Mouse (Mus musculus) limb, embryonic 13.5 days (tissue): ENCODE measurements around the gene Gm9507. TPM values are rescaled to one million over a fixed set of nuclear protein-coding genes. Genes with fewer than 3 reads are reported as not detected.

Source experiments
- ATAC-seq: fragments of 200-750 bp; cut with Nextera tagmentation; 2 replicates; pipeline ENCODE4 v1.8.0; 2017; ENCODE audit warnings: low read depth, moderate number of reproducible peaks, moderate TSS enrichment; ENCODE audit not compliant: low FRiP score
- H3K27ac ChIP-seq: fragments of 300-500 bp; sonication (generic); 2 replicates; pipeline ENCODE4 v1.5.1; 2015; ENCODE audit warnings: inconsistent platforms, mild to moderate bottlenecking, moderate library complexity
- H3K27me3 ChIP-seq: fragments of 300-500 bp; sonication (generic); 2 replicates; pipeline ENCODE4 v1.6.1; 2015; ENCODE audit warnings: mild to moderate bottlenecking, inconsistent platforms
- H3K36me3 ChIP-seq: fragments of 300-500 bp; sonication (generic); 2 replicates; pipeline ENCODE4 v1.6.1; 2015; ENCODE audit warnings: inconsistent platforms, mild to moderate bottlenecking, moderate library complexity
- H3K4me1 ChIP-seq: fragments of 300-500 bp; sonication (generic); 2 replicates; pipeline ENCODE4 v1.6.1; 2015; ENCODE audit warnings: inconsistent platforms
- H3K4me2 ChIP-seq: fragments of 300-500 bp; sonication (generic); replicated peaks from 2 replicates; pipeline ENCODE4 v1.6.1; 2015; ENCODE audit warnings: inconsistent platforms, mild to moderate bottlenecking, moderate library complexity
- H3K4me3 ChIP-seq: fragments of 300-500 bp; sonication (generic); 2 replicates; pipeline ENCODE4 v1.5.1; 2015; ENCODE audit warnings: moderate library complexity, mild to moderate bottlenecking, inconsistent platforms
- H3K9ac ChIP-seq: fragments of 300-500 bp; sonication (generic); 2 replicates; pipeline ENCODE4 v1.6.1; 2015; ENCODE audit warnings: mild to moderate bottlenecking, inconsistent platforms
- H3K9me3 ChIP-seq: fragments of 300-500 bp; sonication (generic); 2 replicates; pipeline ENCODE4 v1.6.1; 2016; ENCODE audit warnings: inconsistent platforms
- WGBS: fragments of 180-500 bp; shearing (Covaris S2); methylation state at CpG from one replicate; pipeline ENCODE4 v1.1.7; 2015; 5-methylcytosine and 5-hydroxymethylcytosine counted together
- polyA plus RNA-seq: library from polyadenylated mRNA; unstranded; fragments of >200 nt; fragmentation: Nextera tagmentation; extraction: Ambion mirVana; gene quantifications from 2 replicates; pipeline ENCODE4 v1.2.1, GENCODE M21; 2015

The Gm9507 gene
- polyA plus RNA-seq, result not detected in 2 replicates

GRCm38 (mm10) chr10:77811743-77812142, at the start of gene Gm9507:
Gm9507 (minus strand) TSS chr10:77811843.
- H3K27ac ChIP-seq, result no peak within 1 kb of the TSS
- H3K4me1 ChIP-seq, result no peaks in the 10 kb centered on the region
- H3K9ac ChIP-seq, result no peak within 1 kb of the TSS
- H3K4me3 ChIP-seq, result no peak within 1 kb of the TSS
- 63% methylated on average over 5 of the region's 5 CpGs for WGBS
- peaks cover 8% of the 10 kb centered on the region; the same call in 1 of the 2 replicates for H3K9me3 ChIP-seq
- ATAC-seq, result no peak
- no peaks in the 10 kb centered on the region for H3K27me3 ChIP-seq
- no peaks in the 10 kb centered on the region for H3K36me3 ChIP-seq
- H3K4me2 ChIP-seq, result no peak within 1 kb of the TSS

- Histone ChIP-seq H3K4me1 (no peaks in the 10 kb centered on the region), H3K27ac (no peak within 1 kb of the TSS), H3K27me3 (no peaks in the 10 kb centered on the region), H3K9ac (no peak within 1 kb of the TSS), H3K36me3 (no peaks in the 10 kb centered on the region), H3K4me2 (no peak within 1 kb of the TSS), H3K9me3 (no peaks in the 10 kb centered on the region), H3K4me3 (no peak within 1 kb of the TSS)
- no peak for ATAC-seq
- WGBS, result 68% methylated on average over 9 of the region's 9 CpGs
These were observed 40.9 kb upstream of the Gm9507 start, which contains the start of gene Gm10318 for GRCm38 (mm10) chr10:77852559-77852958. Gm10318 (plus strand) TSS chr10:77852859.

GRCm38 (mm10) chr10:77847538-77847937, 35.9 kb upstream of the Gm9507 start:
- H3K4me2 ChIP-seq, result no peak overlapping the region
- H3K9ac ChIP-seq, result no peak overlapping the region
- H3K9me3 ChIP-seq, result peaks cover 22% of the 10 kb centered on the region; the same call in 1 of the 2 replicates
- ATAC-seq, result no peak
- H3K36me3 ChIP-seq, result no peaks in the 10 kb centered on the region
- 84% methylated on average over 2 of the region's 2 CpGs for WGBS
- H3K27me3 ChIP-seq, result no peaks in the 10 kb centered on the region
- H3K4me1 ChIP-seq, result no peaks in the 10 kb centered on the region
- no peak overlapping the region for H3K4me3 ChIP-seq
- no peak overlapping the region for H3K27ac ChIP-seq

- Histone ChIP-seq H3K9me3 (peaks cover 22% of the 10 kb centered on the region; the same call in 1 of the 2 replicates), H3K27me3 (no peaks in the 10 kb centered on the region), H3K27ac (no peak overlapping the region), H3K4me1 (no peaks in the 10 kb centered on the region), H3K9ac (no peak overlapping the region), H3K36me3 (no peaks in the 10 kb centered on the region), H3K4me2 (no peak overlapping the region), H3K4me3 (no peak overlapping the region)
- 22% methylated on average over 2 of the region's 2 CpGs for WGBS
- ATAC-seq, result no peak
These were observed 35.3 kb upstream of the Gm9507 start for GRCm38 (mm10) chr10:77846961-77847360.

GRCm38 (mm10) chr10:77846503-77846902, 34.9 kb upstream of the Gm9507 start, which contains the start of gene Gm36176:
Gm36176 (plus strand) TSS chr10:77846803.
- Histone ChIP-seq H3K36me3 (no peaks in the 10 kb centered on the region), H3K9ac (no peak within 1 kb of the TSS), H3K4me1 (no peaks in the 10 kb centered on the region), H3K9me3 (peaks cover 22% of the 10 kb centered on the region; the same call in 1 of the 2 replicates), H3K4me2 (no peak within 1 kb of the TSS), H3K27me3 (no peaks in the 10 kb centered on the region), H3K27ac (no peak within 1 kb of the TSS), H3K4me3 (no peak within 1 kb of the TSS)
- 61% methylated on average over 3 of the region's 3 CpGs for WGBS
- ATAC-seq, result no peak

GRCm38 (mm10) chr10:77839006-77839405, 27.4 kb upstream of the Gm9507 start:
- Histone ChIP-seq H3K4me2 (no peak overlapping the region), H3K27me3 (no peaks in the 10 kb centered on the region), H3K36me3 (no peaks in the 10 kb centered on the region), H3K9ac (no peak overlapping the region), H3K4me3 (no peak overlapping the region), H3K9me3 (peaks cover 17% of the 10 kb centered on the region; the same call in 1 of the 2 replicates), H3K27ac (no peak overlapping the region), H3K4me1 (no peaks in the 10 kb centered on the region)
- WGBS, result 75% methylated on average over 6 of the region's 6 CpGs
- ATAC-seq, result no peak

GRCm38 (mm10) chr10:77835647-77836046, 24.0 kb upstream of the Gm9507 start, which contains the start of gene Krtap10-10:
Krtap10-10 (plus strand) TSS chr10:77835947.
- H3K4me2 ChIP-seq, result no peak within 1 kb of the TSS
- WGBS, result 67% methylated on average over 9 of the region's 9 CpGs
- no peak within 1 kb of the TSS for H3K9ac ChIP-seq
- ATAC-seq, result no peak
- H3K4me1 ChIP-seq, result no peaks in the 10 kb centered on the region
- H3K36me3 ChIP-seq, result no peaks in the 10 kb centered on the region
- H3K4me3 ChIP-seq, result no peak within 1 kb of the TSS
- H3K27ac ChIP-seq, result no peak within 1 kb of the TSS
- H3K27me3 ChIP-seq, result no peaks in the 10 kb centered on the region
- H3K9me3 ChIP-seq, result no peaks in the 10 kb centered on the region

- no peak for ATAC-seq
These were observed 15.3 kb upstream of the Gm9507 start, which contains the start of gene Krtap10-4 for GRCm38 (mm10) chr10:77826951-77827350. Krtap10-4 (minus strand) TSS chr10:77827095.

GRCm38 (mm10) chr10:77819203-77819602, 7.6 kb upstream of the Gm9507 start:
- ATAC-seq, result no peak
- 30% methylated on average over 4 of the region's 4 CpGs for WGBS
- H3K9ac ChIP-seq, result no peak overlapping the region

More at GRCm38 (mm10) chr10:77826951-77827350, 15.3 kb upstream of the Gm9507 start, which contains the start of gene Krtap10-4:
- Histone ChIP-seq H3K36me3 (no peaks in the 10 kb centered on the region), H3K9ac (no peak within 1 kb of the TSS), H3K4me1 (no peaks in the 10 kb centered on the region), H3K27me3 (no peaks in the 10 kb centered on the region), H3K4me3 (no peak within 1 kb of the TSS), H3K27ac (no peak within 1 kb of the TSS), H3K4me2 (no peak within 1 kb of the TSS), H3K9me3 (0 out of 2 replicates have a peak, but pooled peaks cover 7% of the 10 kb centered on the region)
- WGBS, result 72% methylated on average over 6 of the region's 6 CpGs

GRCm38 (mm10) chr10:77818523-77818922, 6.9 kb upstream of the Gm9507 start:
- 0 out of 2 replicates have a peak, but pooled peaks cover 2% of the 10 kb centered on the region for H3K9me3 ChIP-seq
- H3K4me2 ChIP-seq, result no peak overlapping the region
- 95% methylated on average over 4 of the region's 4 CpGs for WGBS
- H3K27me3 ChIP-seq, result no peaks in the 10 kb centered on the region
- no peak overlapping the region for H3K4me3 ChIP-seq
- H3K9ac ChIP-seq, result no peak overlapping the region
- H3K4me1 ChIP-seq, result no peaks in the 10 kb centered on the region
- ATAC-seq, result no peak
- H3K27ac ChIP-seq, result no peak overlapping the region
- no peaks in the 10 kb centered on the region for H3K36me3 ChIP-seq

More at GRCm38 (mm10) chr10:77819203-77819602, 7.6 kb upstream of the Gm9507 start:
- Histone ChIP-seq H3K36me3 (no peaks in the 10 kb centered on the region), H3K4me3 (no peak overlapping the region), H3K27ac (no peak overlapping the region), H3K27me3 (no peaks in the 10 kb centered on the region), H3K9me3 (0 out of 2 replicates have a peak, but pooled peaks cover 7% of the 10 kb centered on the region), H3K4me1 (no peaks in the 10 kb centered on the region), H3K4me2 (no peak overlapping the region)

GRCm38 (mm10) chr10:77815514-77815913, 3.9 kb upstream of the Gm9507 start:
- no peaks in the 10 kb centered on the region for H3K36me3 ChIP-seq
- H3K27me3 ChIP-seq, result no peaks in the 10 kb centered on the region
- no peaks in the 10 kb centered on the region for H3K4me1 ChIP-seq
- no peak overlapping the region for H3K4me2 ChIP-seq
- no peak overlapping the region for H3K9ac ChIP-seq
- no peak overlapping the region for H3K27ac ChIP-seq
- 25% methylated on average over 5 of the region's 5 CpGs for WGBS
- H3K9me3 ChIP-seq, result no peaks in the 10 kb centered on the region
- ATAC-seq, result no peak
- no peak overlapping the region for H3K4me3 ChIP-seq

- no peak for ATAC-seq
- no peak within 1 kb of the TSS for H3K27ac ChIP-seq
- no peak within 1 kb of the TSS for H3K4me2 ChIP-seq
- H3K9ac ChIP-seq, result no peak within 1 kb of the TSS
- no peaks in the 10 kb centered on the region for H3K4me1 ChIP-seq
- WGBS, result 58% methylated on average over 4 of the region's 4 CpGs
- 0 out of 2 replicates have a peak, but pooled peaks cover 8% of the 10 kb centered on the region for H3K9me3 ChIP-seq
- no peak within 1 kb of the TSS for H3K4me3 ChIP-seq
- H3K36me3 ChIP-seq, result no peaks in the 10 kb centered on the region
- H3K27me3 ChIP-seq, result no peaks in the 10 kb centered on the region
These were observed 2.7 kb upstream of the Gm9507 start, which contains the start of gene Gm2696 for GRCm38 (mm10) chr10:77814382-77814781. Gm2696 (plus strand) TSS chr10:77814682.
